Mouse (Mus musculus) hindbrain, postnatal 0 days (tissue): ENCODE data around the gene Stxbp5. TPM values are rescaled to one million over a fixed set of nuclear protein-coding genes. Genes with fewer than 3 reads are reported as not detected.

Source experiments
- ATAC-seq: fragments of 200-750 bp; cut with Nextera tagmentation; 2 replicates; pipeline ENCODE4 v1.8.0; 2017; ENCODE audit warnings: mild to moderate bottlenecking, moderate TSS enrichment, moderate library complexity
- DNase-seq: peaks from one replicate; pipeline ENCODE4 v3.0.0-alpha.2; 2015; ENCODE audit warnings: low spot score
- H3K27ac ChIP-seq: fragments of 300-500 bp; sonication (generic); 2 replicates; pipeline ENCODE4 v1.5.1; 2014; ENCODE audit warnings: mild to moderate bottlenecking
- H3K27me3 ChIP-seq: fragments of 300-500 bp; sonication (generic); 2 replicates; pipeline ENCODE4 v1.6.1; 2014; ENCODE audit warnings: low read length, mixed read lengths; ENCODE audit not compliant: insufficient read depth
- H3K36me3 ChIP-seq: fragments of 300-500 bp; sonication (generic); 2 replicates; pipeline ENCODE4 v1.6.1; 2014; ENCODE audit warnings: low read length, mixed read lengths; ENCODE audit not compliant: insufficient read depth
- H3K4me1 ChIP-seq: fragments of 300-500 bp; sonication (generic); 2 replicates; pipeline ENCODE4 v1.6.1; 2014; ENCODE audit warnings: antibody characterized with exemption, low read length, mixed read lengths; ENCODE audit not compliant: insufficient read depth
- H3K4me2 ChIP-seq: fragments of 300-500 bp; sonication (generic); 2 replicates; pipeline ENCODE4 v1.6.1; 2014; ENCODE audit warnings: low read depth, mild to moderate bottlenecking, low read length, moderate library complexity, mixed read lengths
- H3K4me3 ChIP-seq: fragments of 300-500 bp; sonication (generic); 2 replicates; pipeline ENCODE4 v1.5.1; 2014; ENCODE audit warnings: low read length
- H3K9ac ChIP-seq: fragments of 300-500 bp; sonication (generic); replicated peaks from 2 replicates; pipeline ENCODE4 v1.6.1; 2014; ENCODE audit warnings: mild to moderate bottlenecking, low read length, moderate library complexity, mixed read lengths
- H3K9me3 ChIP-seq: fragments of 300-500 bp; sonication (generic); 2 replicates; pipeline ENCODE4 v1.6.1; 2016; ENCODE audit warnings: low read length, mixed read lengths
- CTCF ChIP-seq: IDR thresholded peaks from 2 replicates; pipeline ENCODE4 v1.5.1; 2016; ENCODE audit warnings: antibody characterized with exemption, control low read depth, low read depth
- WGBS: fragments of 180-500 bp; shearing (Covaris S2); extraction: QIAGEN DNeasy Blood & Tissue Kit; methylation state at CpG from one replicate; pipeline ENCODE4 v1.1.7; 2014; 5-methylcytosine and 5-hydroxymethylcytosine counted together
- polyA plus RNA-seq: library from polyadenylated mRNA; unstranded; fragments of >200 nt; fragmentation: Nextera tagmentation; extraction: Ambion mirVana; gene quantifications from 2 replicates; pipeline ENCODE4 v1.2.1, GENCODE M21; 2015
- total RNA-seq: library from RNA; depleted of rRNA; stranded (reverse); fragments of >200 nt; gene quantifications from 2 replicates; pipeline ENCODE4 v1.2.3, GENCODE M21; 2014

Stxbp5 gene
- total and polyA plus RNA-seq, 2 experiments from 2014 or later: 8.2 to 41.7 TPM

DNA sequence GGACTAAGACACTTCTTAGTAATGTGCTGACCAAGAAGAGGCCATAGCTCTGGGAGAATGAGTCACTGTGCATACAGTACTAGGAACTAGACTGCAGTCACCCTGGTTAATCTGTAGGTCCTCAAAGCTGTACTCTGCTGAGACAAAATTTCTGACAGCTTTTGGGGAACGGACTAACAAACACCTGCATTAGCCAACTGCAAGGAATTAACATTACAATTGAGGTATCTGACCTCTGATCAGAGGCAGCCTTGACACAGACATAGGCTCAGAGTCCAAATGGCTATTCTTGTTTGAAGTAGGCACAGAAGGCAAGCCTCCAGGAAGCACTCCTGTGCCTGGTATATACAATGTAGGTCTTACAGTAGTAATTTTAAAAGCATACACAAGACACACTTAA lies 99.3 kb downstream of the Stxbp5 start:
- no peak for ATAC-seq

DNA sequence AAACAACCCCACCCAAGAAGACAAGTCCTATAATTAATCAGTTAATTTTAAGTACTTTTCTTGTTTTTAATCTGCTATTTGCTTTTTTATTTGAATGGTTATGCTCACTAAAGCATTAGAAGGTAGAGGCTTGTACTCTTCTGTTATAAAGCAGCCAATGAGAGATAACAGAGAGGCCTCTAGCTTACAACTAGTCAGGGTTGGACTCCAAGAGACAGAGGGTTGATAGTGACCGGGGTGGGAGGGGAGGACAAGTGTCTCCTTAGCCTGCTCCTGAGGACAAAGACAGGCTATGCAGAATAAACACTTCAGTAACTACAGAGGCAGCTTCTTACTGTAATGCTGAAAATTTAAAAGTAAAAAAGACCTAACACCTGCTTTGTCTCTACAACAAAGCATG lies 101.8 kb downstream of the Stxbp5 start:
- Histone ChIP-seq H3K9me3 (no peaks in the 10 kb centered on the region), H3K4me3 (no peak overlapping the region), H3K27me3 (no peaks in the 10 kb centered on the region), H3K27ac (no peak overlapping the region), H3K9ac (no peak overlapping the region), H3K4me2 (no peak overlapping the region), H3K4me1 (no peaks in the 10 kb centered on the region), H3K36me3 (peaks cover 13% of the 10 kb centered on the region; the same call in 1 of the 2 replicates)
- DNase-seq (no peak), ATAC-seq (no peak)
- no peak for TF ChIP-seq CTCF
- WGBS: 85% methylated on average over 1 of the region's 1 CpGs

More for the DNA sequence above, 99.3 kb downstream of the Stxbp5 start:
- no peak for DNase-seq
- Histone ChIP-seq H3K36me3 (peaks cover 7% of the 10 kb centered on the region; the same call in 1 of the 2 replicates), H3K4me2 (no peak overlapping the region), H3K27me3 (no peaks in the 10 kb centered on the region), H3K27ac (no peak overlapping the region), H3K9ac (no peak overlapping the region), H3K4me3 (no peak overlapping the region), H3K9me3 (no peaks in the 10 kb centered on the region), H3K4me1 (no peaks in the 10 kb centered on the region)
- no peak for TF ChIP-seq CTCF
- WGBS: 58% methylated on average over 1 of the region's 1 CpGs

DNA sequence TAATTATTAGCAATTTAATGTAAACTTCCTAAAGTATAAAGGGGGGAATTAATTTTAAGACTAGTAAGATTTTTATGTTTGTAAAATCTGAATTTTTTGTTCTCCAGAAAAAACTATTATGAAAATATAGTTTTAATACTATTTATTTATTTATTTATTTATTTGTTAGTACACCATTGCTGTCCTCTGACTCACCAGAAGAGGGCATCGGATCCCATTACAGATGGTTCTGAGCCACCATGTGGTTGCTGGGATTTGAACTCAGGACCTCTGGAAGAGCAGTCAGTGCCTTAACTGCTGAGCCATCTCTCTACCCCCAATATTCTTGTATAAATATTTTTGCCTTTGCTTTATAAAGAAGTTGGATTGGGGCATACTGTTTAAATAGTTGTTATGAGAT lies 104.5 kb downstream of the Stxbp5 start:
- no peaks in the 10 kb centered on the region for H3K4me1 ChIP-seq
- H3K27ac ChIP-seq: no peak overlapping the region
- 0 out of 2 replicates have a peak, but pooled peaks have one; percentile 17 for TF ChIP-seq CTCF
- H3K36me3 ChIP-seq: peaks cover 13% of the 10 kb centered on the region; the same call in 1 of the 2 replicates
- 94% methylated on average over 1 of the region's 1 CpGs for WGBS
- no peak overlapping the region for H3K4me3 ChIP-seq
- DNase-seq (no peak), ATAC-seq (no peak)
- H3K9me3 ChIP-seq: no peaks in the 10 kb centered on the region
- no peaks in the 10 kb centered on the region for H3K27me3 ChIP-seq
- no peak overlapping the region for H3K4me2 ChIP-seq
- no peak overlapping the region for H3K9ac ChIP-seq

DNA sequence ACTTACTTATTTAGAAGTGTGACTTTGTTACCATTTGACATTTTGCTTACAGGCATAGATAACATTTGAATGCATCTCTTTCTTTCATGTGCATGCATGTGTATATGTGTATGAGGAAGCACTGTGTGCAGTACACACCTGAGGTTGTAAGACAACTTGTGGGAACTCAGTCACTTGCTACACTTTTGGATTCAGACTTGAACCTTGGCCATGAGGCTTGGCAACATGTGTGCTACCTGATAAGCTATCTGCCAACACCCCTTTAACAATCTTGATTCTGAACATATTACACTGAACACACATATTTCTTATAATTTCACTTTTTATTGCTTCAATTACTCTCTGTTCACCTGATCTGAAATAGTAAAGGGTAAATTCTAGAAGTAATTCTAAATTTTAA lies 106.5 kb downstream of the Stxbp5 start:
- no peak overlapping the region for H3K27ac ChIP-seq
- DNase-seq: no peak
- H3K4me3 ChIP-seq: no peak overlapping the region
- H3K27me3 ChIP-seq: no peaks in the 10 kb centered on the region
- TF ChIP-seq CTCF: no peak
- no peak overlapping the region for H3K9ac ChIP-seq
- H3K4me2 ChIP-seq: no peak overlapping the region
- H3K36me3 ChIP-seq: peaks cover 13% of the 10 kb centered on the region; the same call in 1 of the 2 replicates
- H3K9me3 ChIP-seq: no peaks in the 10 kb centered on the region
- ATAC-seq: no peak
- no peaks in the 10 kb centered on the region for H3K4me1 ChIP-seq

DNA sequence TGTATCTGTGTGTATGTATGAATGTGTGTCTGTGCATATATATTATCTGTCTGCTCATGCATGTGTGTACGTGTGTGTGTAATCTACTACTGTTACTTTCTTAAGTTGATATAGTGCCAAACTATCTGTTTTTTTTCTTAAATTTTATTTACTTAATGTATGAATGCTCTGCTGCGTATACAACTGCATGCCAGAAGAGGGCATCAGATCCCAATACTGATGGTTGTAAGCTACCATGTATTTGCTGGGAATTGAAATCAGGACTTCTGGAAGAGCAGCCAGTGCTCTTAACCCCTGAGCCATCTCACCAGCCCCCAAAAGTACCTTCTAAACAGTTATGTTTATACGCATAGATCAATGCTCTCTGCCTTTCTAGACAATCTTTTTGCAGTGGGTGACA lies 109.9 kb downstream of the Stxbp5 start:
- Histone ChIP-seq H3K9me3 (no peaks in the 10 kb centered on the region), H3K4me2 (no peak overlapping the region), H3K27me3 (no peaks in the 10 kb centered on the region), H3K27ac (no peak overlapping the region), H3K36me3 (peaks cover 16% of the 10 kb centered on the region), H3K9ac (no peak overlapping the region), H3K4me3 (no peak overlapping the region), H3K4me1 (no peaks in the 10 kb centered on the region)
- DNase-seq: no peak
- ATAC-seq: no peak
- 89% methylated on average over 3 of the region's 3 CpGs for WGBS
- TF ChIP-seq CTCF: peak; percentile 35; the same call in 1 of the 2 replicates

DNA sequence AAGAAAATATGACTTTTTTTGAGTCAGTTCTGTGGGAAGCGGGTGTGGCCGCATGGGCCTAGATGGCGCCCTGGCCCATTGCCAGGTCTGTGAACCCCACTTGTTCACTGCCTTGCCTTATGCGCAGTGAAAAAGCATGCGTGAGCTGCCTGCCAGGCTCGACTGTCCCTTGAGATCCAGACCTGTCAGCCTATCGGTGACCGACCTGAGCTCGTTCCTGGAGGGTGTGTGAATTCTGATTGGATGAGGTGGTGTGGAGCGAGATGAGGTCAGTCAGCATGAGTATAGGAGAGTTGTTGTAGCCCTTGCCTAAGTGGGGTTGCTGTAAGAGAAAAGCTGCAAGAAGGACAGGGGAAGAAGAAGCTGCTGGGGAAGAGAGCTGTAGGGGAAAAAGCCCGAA lies 114.4 kb downstream of the Stxbp5 start:
- Histone ChIP-seq H3K27ac (no peak overlapping the region), H3K9me3 (no peaks in the 10 kb centered on the region), H3K4me2 (no peak overlapping the region), H3K27me3 (no peaks in the 10 kb centered on the region), H3K36me3 (peaks cover 11% of the 10 kb centered on the region), H3K4me3 (no peak overlapping the region), H3K4me1 (no peaks in the 10 kb centered on the region), H3K9ac (no peak overlapping the region)
- no peak for ATAC-seq
- 90% methylated on average over 11 of the region's 11 CpGs for WGBS
- no peak for DNase-seq
- no peak for TF ChIP-seq CTCF

DNA sequence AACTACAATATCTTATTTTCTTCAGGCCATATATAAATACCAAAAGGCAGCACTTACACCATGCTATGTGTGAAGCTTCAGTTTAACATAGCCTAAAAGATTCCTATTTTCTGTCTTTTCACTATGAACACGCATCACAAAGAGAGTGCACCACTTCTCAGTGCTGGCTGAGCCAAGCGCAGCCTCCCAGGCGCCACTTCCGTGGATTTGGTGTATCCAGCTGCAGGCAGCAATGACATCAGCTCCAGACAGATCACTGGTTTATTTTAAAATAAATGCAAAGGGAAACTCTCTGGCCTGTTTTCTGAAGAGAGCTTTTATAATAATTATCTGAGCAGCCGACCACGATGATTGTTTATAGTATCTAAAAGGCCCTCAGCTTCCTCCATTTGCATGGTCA lies 115.2 kb downstream of the Stxbp5 start:
- Histone ChIP-seq H3K4me2 (no peak overlapping the region), H3K27ac (no peak overlapping the region), H3K36me3 (peaks cover 11% of the 10 kb centered on the region), H3K9me3 (no peaks in the 10 kb centered on the region), H3K27me3 (no peaks in the 10 kb centered on the region), H3K4me1 (no peaks in the 10 kb centered on the region), H3K9ac (no peak overlapping the region), H3K4me3 (no peak overlapping the region)
- DNase-seq: no peak
- TF ChIP-seq CTCF: no peak
- WGBS: 81% methylated on average over 6 of the region's 6 CpGs
- ATAC-seq: no peak
